Mouse (Mus musculus) midbrain, postnatal 0 days (tissue): ENCODE measurements around the gene Olfr105-ps. TPM values are rescaled to one million over a fixed set of nuclear protein-coding genes. Genes with fewer than 3 reads are reported as not detected.

Experiments
- ATAC-seq: fragments of 200-750 bp; cut with Nextera tagmentation; 2 replicates; pipeline ENCODE4 v1.8.0; 2017; ENCODE audit warnings: moderate number of reproducible peaks, mild to moderate bottlenecking, moderate TSS enrichment, moderate library complexity; ENCODE audit not compliant: low FRiP score
- DNase-seq: peaks from one replicate; pipeline ENCODE4 v3.0.0-alpha.2; 2015; ENCODE audit warnings: low spot score
- H3K27ac ChIP-seq: fragments of 300-500 bp; sonication (generic); 2 replicates; pipeline ENCODE4 v1.5.1; 2014; ENCODE audit warnings: low read depth, mild to moderate bottlenecking, low read length, mixed read lengths
- H3K27me3 ChIP-seq: fragments of 300-500 bp; sonication (generic); 2 replicates; pipeline ENCODE4 v1.6.1; 2014; ENCODE audit warnings: low read length, control low read depth, mixed read lengths; ENCODE audit not compliant: insufficient read depth
- H3K36me3 ChIP-seq: fragments of 300-500 bp; sonication (generic); 2 replicates; pipeline ENCODE4 v1.6.1; 2014; ENCODE audit warnings: low read length, control low read depth, mixed read lengths; ENCODE audit not compliant: insufficient read depth
- H3K4me1 ChIP-seq: fragments of 300-500 bp; sonication (generic); 2 replicates; pipeline ENCODE4 v1.6.1; 2014; ENCODE audit warnings: mild to moderate bottlenecking, control low read depth, antibody characterized with exemption, low read length, mixed read lengths; ENCODE audit not compliant: insufficient read depth
- H3K4me2 ChIP-seq: fragments of 300-500 bp; sonication (generic); 2 replicates; pipeline ENCODE4 v1.6.1; 2014; ENCODE audit warnings: low read depth, mild to moderate bottlenecking, low read length, mixed read lengths; ENCODE audit not compliant: poor library complexity, severe bottlenecking
- H3K4me3 ChIP-seq: fragments of 300-500 bp; sonication (generic); 2 replicates; pipeline ENCODE4 v1.5.1; 2014; ENCODE audit warnings: low read depth, mild to moderate bottlenecking, low read length, moderate library complexity
- H3K9ac ChIP-seq: fragments of 300-500 bp; sonication (generic); replicated peaks from 2 replicates; pipeline ENCODE4 v1.6.1; 2014; ENCODE audit warnings: mild to moderate bottlenecking, low read length, moderate library complexity, mixed read lengths; ENCODE audit not compliant: poor library complexity, severe bottlenecking
- H3K9me3 ChIP-seq: fragments of 300-500 bp; sonication (generic); 2 replicates; pipeline ENCODE4 v1.6.1; 2016; ENCODE audit warnings: low read length, control low read depth
- CTCF ChIP-seq: IDR thresholded peaks from 2 replicates; pipeline ENCODE4 v1.5.1; 2016; ENCODE audit warnings: antibody characterized with exemption, mild to moderate bottlenecking
- WGBS: fragments of 180-500 bp; shearing (Covaris S2); extraction: QIAGEN DNeasy Blood & Tissue Kit; methylation state at CpG from one replicate; pipeline ENCODE4 v1.1.7; 2014; 5-methylcytosine and 5-hydroxymethylcytosine counted together
- polyA plus RNA-seq: library from polyadenylated mRNA; unstranded; fragments of >200 nt; fragmentation: Nextera tagmentation; extraction: Ambion mirVana; gene quantifications from 2 replicates; pipeline ENCODE4 v1.2.1, GENCODE M21; 2015
- total RNA-seq: library from RNA; depleted of rRNA; stranded (reverse); fragments of >200 nt; gene quantifications from 2 replicates; pipeline ENCODE4 v1.2.3, GENCODE M21; 2014; rRNA removed

The Olfr105-ps gene
- total RNA-seq (not detected in 2 replicates), polyA plus RNA-seq (not detected in 2 replicates)

DNA sequence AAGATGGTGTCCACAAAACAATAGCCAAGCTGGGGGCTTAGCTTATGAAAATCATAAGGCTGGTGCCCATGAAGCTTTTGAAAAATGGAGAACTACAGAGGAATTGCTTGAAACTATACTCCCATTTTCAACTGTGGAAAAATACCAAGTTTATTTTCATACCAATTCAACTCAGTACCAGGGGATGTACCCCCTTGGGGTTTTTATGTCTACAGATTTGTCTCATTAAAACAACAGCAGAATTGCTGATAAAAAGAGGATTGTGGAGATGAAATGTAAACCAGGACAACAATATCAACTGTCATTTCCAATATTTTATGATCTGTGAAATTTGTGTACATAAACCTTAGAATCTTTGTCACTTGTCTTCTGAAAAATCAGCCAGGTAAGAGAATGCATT is at the start of gene Olfr105-ps:
TSS of gene Olfr105-ps (plus strand) at position 301 of the 400 bp plus-strand sequence.
- H3K27me3 ChIP-seq: no peaks in the 10 kb centered on the region
- no peak within 1 kb of the TSS for H3K4me2 ChIP-seq
- no peaks in the 10 kb centered on the region for H3K36me3 ChIP-seq
- ATAC-seq (no peak), DNase-seq (no peak)
- no peak for TF ChIP-seq CTCF
- no peaks in the 10 kb centered on the region for H3K9me3 ChIP-seq
- H3K4me1 ChIP-seq: no peaks in the 10 kb centered on the region
- no peak within 1 kb of the TSS for H3K9ac ChIP-seq
- H3K4me3 ChIP-seq: no peak within 1 kb of the TSS
- H3K27ac ChIP-seq: no peak within 1 kb of the TSS

DNA sequence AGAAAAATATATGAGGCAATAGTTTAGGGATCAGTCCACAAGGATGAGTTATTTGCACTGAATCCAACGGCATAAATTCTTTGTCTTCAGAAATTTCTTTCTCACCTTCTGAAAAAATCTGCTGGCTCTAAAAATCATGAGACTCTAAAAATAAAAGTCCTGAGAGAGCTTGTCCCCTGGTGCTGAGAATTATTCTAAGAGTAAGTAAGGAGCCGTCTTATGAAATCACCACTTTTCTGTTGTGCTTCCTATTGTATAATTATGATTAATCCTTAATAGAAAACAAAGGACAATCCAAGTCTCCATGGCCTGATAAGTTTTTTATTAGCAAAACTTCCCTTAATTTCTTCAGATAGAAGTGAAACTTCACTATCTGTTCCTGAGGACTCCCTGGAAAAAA is 39.2 kb upstream of the Olfr105-ps start, which contains the start of gene Olfr103:
TSS of gene Olfr103 (minus strand) at position 101 of the 400 bp plus-strand sequence.
- Histone ChIP-seq H3K27me3 (no peaks in the 10 kb centered on the region), H3K4me1 (no peaks in the 10 kb centered on the region), H3K4me3 (no peak within 1 kb of the TSS), H3K9me3 (no peaks in the 10 kb centered on the region), H3K27ac (no peak within 1 kb of the TSS), H3K36me3 (no peaks in the 10 kb centered on the region), H3K9ac (no peak within 1 kb of the TSS), H3K4me2 (no peak within 1 kb of the TSS)
- ATAC-seq: no peak
- WGBS: 85% methylated on average over 2 of the region's 2 CpGs
- no peak for TF ChIP-seq CTCF
- no peak for DNase-seq

DNA sequence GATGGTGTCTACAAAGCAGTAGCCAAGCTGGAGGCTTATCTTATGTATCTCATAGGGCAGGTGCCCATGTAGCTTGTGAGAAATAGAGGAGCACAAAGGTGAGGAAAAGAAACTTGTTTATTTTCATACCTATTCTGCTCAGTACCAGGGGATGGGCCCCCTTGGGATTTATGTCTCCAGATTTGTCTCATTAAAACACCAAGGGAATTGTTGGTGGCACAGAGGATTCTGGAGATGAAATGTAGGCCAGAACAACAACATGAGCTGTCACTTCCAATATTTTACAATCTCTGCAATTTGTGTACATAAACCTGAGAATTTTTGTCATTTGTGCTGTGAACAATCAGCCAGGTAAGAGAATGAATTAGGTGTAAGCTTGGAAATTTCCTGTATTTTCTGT is 19.6 kb upstream of the Olfr105-ps start, which contains the start of gene Olfr104-ps:
TSS of gene Olfr104-ps (plus strand) at position 301 of the 400 bp plus-strand sequence.
- Histone ChIP-seq H3K4me3 (no peak within 1 kb of the TSS), H3K4me2 (no peak within 1 kb of the TSS), H3K27me3 (no peaks in the 10 kb centered on the region), H3K9me3 (no peaks in the 10 kb centered on the region), H3K36me3 (no peaks in the 10 kb centered on the region), H3K9ac (no peak within 1 kb of the TSS), H3K4me1 (no peaks in the 10 kb centered on the region), H3K27ac (no peak within 1 kb of the TSS)
- no peak for TF ChIP-seq CTCF
- DNase-seq (no peak), ATAC-seq (no peak)

DNA sequence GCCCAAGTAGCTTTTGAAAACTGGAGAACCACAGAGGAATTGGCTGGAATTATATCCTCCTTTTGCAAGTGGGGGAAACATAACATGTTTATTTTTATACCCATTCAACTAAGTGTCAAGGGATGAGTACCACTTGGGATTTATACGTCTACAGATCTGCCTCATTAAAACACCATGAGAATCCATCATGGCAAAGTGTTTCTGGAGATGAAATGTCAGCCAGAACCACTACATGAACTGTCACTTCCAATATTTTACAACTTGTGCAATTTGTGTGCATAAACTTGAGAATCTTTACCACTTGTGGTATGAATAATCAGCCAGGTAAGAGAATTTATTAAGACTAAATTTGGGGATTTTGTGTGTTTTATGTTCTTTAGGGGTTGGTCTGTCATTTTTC is 11.3 kb downstream of the Olfr105-ps start, which contains the start of gene Olfr106-ps:
TSS of gene Olfr106-ps (plus strand) at position 301 of the 400 bp plus-strand sequence.
- Histone ChIP-seq H3K9me3 (no peaks in the 10 kb centered on the region), H3K27ac (no peak within 1 kb of the TSS), H3K4me2 (no peak within 1 kb of the TSS), H3K4me1 (no peaks in the 10 kb centered on the region), H3K36me3 (no peaks in the 10 kb centered on the region), H3K9ac (no peak within 1 kb of the TSS), H3K4me3 (no peak within 1 kb of the TSS), H3K27me3 (no peaks in the 10 kb centered on the region)
- no peak for ATAC-seq
- WGBS: 64% methylated on average over 1 of the region's 1 CpGs
- TF ChIP-seq CTCF: no peak
- DNase-seq: no peak

DNA sequence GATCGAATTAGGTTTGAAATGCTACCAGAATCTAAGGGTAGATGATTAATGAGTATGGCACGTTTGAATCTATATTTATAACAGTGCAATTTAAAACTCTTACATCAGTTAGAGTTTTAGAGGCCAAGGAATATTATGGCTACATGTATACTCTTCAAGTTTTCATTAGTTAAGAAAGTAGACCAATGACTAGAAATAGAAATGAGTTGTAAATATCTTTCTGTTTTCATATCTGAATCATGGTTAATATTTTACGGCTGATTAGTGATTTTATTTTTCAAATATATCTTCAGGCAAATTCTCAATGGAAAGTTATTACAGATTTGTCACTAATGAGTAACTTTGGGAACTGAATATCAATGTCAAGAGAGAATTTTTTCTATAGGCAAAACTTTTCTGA is 20.1 kb downstream of the Olfr105-ps start, which contains the start of gene Olfr107:
TSS of gene Olfr107 (plus strand) at position 301 of the 400 bp plus-strand sequence.
- Histone ChIP-seq H3K4me3 (no peak within 1 kb of the TSS), H3K9me3 (no peaks in the 10 kb centered on the region), H3K4me1 (no peaks in the 10 kb centered on the region), H3K27ac (no peak within 1 kb of the TSS), H3K9ac (no peak within 1 kb of the TSS), H3K4me2 (no peak within 1 kb of the TSS), H3K27me3 (no peaks in the 10 kb centered on the region), H3K36me3 (no peaks in the 10 kb centered on the region)
- no peak for ATAC-seq
- no peak for TF ChIP-seq CTCF
- no peak for DNase-seq
- WGBS: 84% methylated on average over 3 of the region's 3 CpGs

DNA sequence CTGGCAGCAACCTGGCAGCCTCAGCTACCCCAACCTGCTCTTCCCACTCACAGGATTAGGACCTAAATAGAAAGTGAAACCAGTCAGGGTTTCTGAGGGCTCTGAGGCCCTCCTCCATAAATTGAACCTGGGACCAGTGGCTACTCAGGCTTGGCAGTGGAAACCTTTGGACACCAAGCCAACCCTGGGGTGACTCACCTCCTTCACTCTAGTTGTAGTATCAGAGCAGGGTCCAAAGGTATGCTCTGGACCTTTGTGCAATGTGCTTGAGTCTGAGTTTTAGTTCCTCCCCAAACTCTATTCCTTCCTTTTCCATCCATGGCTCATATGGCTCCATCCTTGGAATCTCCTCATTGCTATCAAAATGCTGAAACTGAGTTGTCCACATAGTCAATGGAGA is 34.5 kb downstream of the Olfr105-ps start:
- TF ChIP-seq CTCF: no peak
- H3K4me1 ChIP-seq: no peaks in the 10 kb centered on the region
- H3K9ac ChIP-seq: no peak overlapping the region
- no peak overlapping the region for H3K4me2 ChIP-seq
- H3K9me3 ChIP-seq: no peaks in the 10 kb centered on the region
- no peaks in the 10 kb centered on the region for H3K36me3 ChIP-seq
- ATAC-seq (no peak), DNase-seq (no peak)
- H3K4me3 ChIP-seq: no peak overlapping the region
- H3K27ac ChIP-seq: no peak overlapping the region
- no peaks in the 10 kb centered on the region for H3K27me3 ChIP-seq

Other genes starting within 250 kb of the Olfr105-ps start
- gene Olfr93, start 217.5 kb upstream of the Olfr105-ps start, total RNA-seq: not detected in 2 replicates
- gene Olfr93, start 217.5 kb upstream of the Olfr105-ps start, polyA plus RNA-seq: not detected in 2 replicates
- gene Ubd, start 185.1 kb upstream of the Olfr105-ps start, total RNA-seq: not detected in 2 replicates
- not detected in 2 replicates for gene Ubd, start 185.1 kb upstream of the Olfr105-ps start, polyA plus RNA-seq
- not detected in 2 replicates for gene Olfr94, start 178.0 kb upstream of the Olfr105-ps start, total RNA-seq
- not detected in 2 replicates for gene Olfr94, start 178.0 kb upstream of the Olfr105-ps start, polyA plus RNA-seq
- gene Olfr95, start 165.9 kb upstream of the Olfr105-ps start, total RNA-seq: not detected in 2 replicates
- gene Olfr95, start 165.9 kb upstream of the Olfr105-ps start, polyA plus RNA-seq: 0.02 TPM in 1 of 2 replicates, not detected in the other
- gene Olfr96, start 158.9 kb upstream of the Olfr105-ps start, total RNA-seq: not detected in 2 replicates
- not detected in 2 replicates for gene Olfr96, start 158.9 kb upstream of the Olfr105-ps start, polyA plus RNA-seq
- not detected in 2 replicates for gene Olfr97, start 141.7 kb upstream of the Olfr105-ps start, total RNA-seq
- gene Olfr97, start 141.7 kb upstream of the Olfr105-ps start, polyA plus RNA-seq: not detected in 2 replicates
- not detected in 2 replicates for gene Olfr98, start 115.3 kb upstream of the Olfr105-ps start, total RNA-seq
- not detected in 2 replicates for gene Olfr98, start 115.3 kb upstream of the Olfr105-ps start, polyA plus RNA-seq
- gene H2-M3, start 108.8 kb upstream of the Olfr105-ps start, total RNA-seq: 1.6 TPM in 2 replicates
- 2.5 and 2.6 TPM in 2 replicates for gene H2-M3, start 108.8 kb upstream of the Olfr105-ps start, polyA plus RNA-seq
- not detected in 2 replicates for gene Olfr99, start 95.6 kb upstream of the Olfr105-ps start, total RNA-seq
- not detected in 2 replicates for gene Olfr99, start 95.6 kb upstream of the Olfr105-ps start, polyA plus RNA-seq
- gene Olfr101, start 74.7 kb upstream of the Olfr105-ps start, total RNA-seq: not detected in 2 replicates
- gene Olfr101, start 74.7 kb upstream of the Olfr105-ps start, polyA plus RNA-seq: not detected in 2 replicates
- gene Olfr102, start 62.0 kb upstream of the Olfr105-ps start, total RNA-seq: not detected in 2 replicates
- not detected in 2 replicates for gene Olfr102, start 62.0 kb upstream of the Olfr105-ps start, polyA plus RNA-seq
- not detected in 2 replicates for gene Olfr103, start 39.3 kb upstream of the Olfr105-ps start, total RNA-seq
- gene Olfr103, start 39.3 kb upstream of the Olfr105-ps start, polyA plus RNA-seq: not detected in 2 replicates
- 0.33 TPM in 1 of 2 replicates, not detected in the other for gene Olfr104-ps, start 19.5 kb upstream of the Olfr105-ps start, total RNA-seq
- gene Olfr104-ps, start 19.5 kb upstream of the Olfr105-ps start, polyA plus RNA-seq: not detected in 2 replicates
- gene Olfr106-ps, start 11.4 kb downstream of the Olfr105-ps start, total RNA-seq: not detected in 2 replicates
- gene Olfr106-ps, start 11.4 kb downstream of the Olfr105-ps start, polyA plus RNA-seq: not detected in 2 replicates
- gene Olfr107, start 20.2 kb downstream of the Olfr105-ps start, total RNA-seq: not detected in 2 replicates
- gene Olfr107, start 20.2 kb downstream of the Olfr105-ps start, polyA plus RNA-seq: not detected in 2 replicates
- not detected in 2 replicates for gene Olfr108, start 66.4 kb downstream of the Olfr105-ps start, total RNA-seq
- gene Olfr108, start 66.4 kb downstream of the Olfr105-ps start, polyA plus RNA-seq: not detected in 2 replicates
- not detected in 2 replicates for gene Olfr109, start 79.9 kb downstream of the Olfr105-ps start, total RNA-seq
- gene Olfr109, start 79.9 kb downstream of the Olfr105-ps start, polyA plus RNA-seq: not detected in 2 replicates
- gene H2-M2, start 104.5 kb downstream of the Olfr105-ps start, total RNA-seq: not detected in 2 replicates
- not detected in 2 replicates for gene H2-M2, start 104.5 kb downstream of the Olfr105-ps start, polyA plus RNA-seq
- gene Olfr110, start 113.4 kb downstream of the Olfr105-ps start, total RNA-seq: not detected in 2 replicates
- not detected in 2 replicates for gene Olfr110, start 113.4 kb downstream of the Olfr105-ps start, polyA plus RNA-seq
- gene Olfr111, start 129.0 kb downstream of the Olfr105-ps start, total RNA-seq: 0.14 TPM in 1 of 2 replicates, not detected in the other
- gene Olfr111, start 129.0 kb downstream of the Olfr105-ps start, polyA plus RNA-seq: not detected in 2 replicates
- not detected in 2 replicates for gene Olfr112, start 190.4 kb downstream of the Olfr105-ps start, total RNA-seq
- gene Olfr112, start 190.4 kb downstream of the Olfr105-ps start, polyA plus RNA-seq: not detected in 2 replicates
- gene Olfr113, start 198.6 kb downstream of the Olfr105-ps start, total RNA-seq: not detected in 2 replicates
- not detected in 2 replicates for gene Olfr113, start 198.6 kb downstream of the Olfr105-ps start, polyA plus RNA-seq
- gene Olfr114, start 213.7 kb downstream of the Olfr105-ps start, total RNA-seq: not detected in 2 replicates
- not detected in 2 replicates for gene Olfr114, start 213.7 kb downstream of the Olfr105-ps start, polyA plus RNA-seq
- gene Olfr115, start 248.1 kb downstream of the Olfr105-ps start, total RNA-seq: not detected in 2 replicates
- not detected in 2 replicates for gene Olfr115, start 248.1 kb downstream of the Olfr105-ps start, polyA plus RNA-seq
- not detected in 2 replicates for gene Olfr116, start 248.2 kb downstream of the Olfr105-ps start, total RNA-seq
- gene Olfr116, start 248.2 kb downstream of the Olfr105-ps start, polyA plus RNA-seq: not detected in 2 replicates